11 mouse cellular contexts compared by ENCODE assay signal in the genomic region with DNA sequence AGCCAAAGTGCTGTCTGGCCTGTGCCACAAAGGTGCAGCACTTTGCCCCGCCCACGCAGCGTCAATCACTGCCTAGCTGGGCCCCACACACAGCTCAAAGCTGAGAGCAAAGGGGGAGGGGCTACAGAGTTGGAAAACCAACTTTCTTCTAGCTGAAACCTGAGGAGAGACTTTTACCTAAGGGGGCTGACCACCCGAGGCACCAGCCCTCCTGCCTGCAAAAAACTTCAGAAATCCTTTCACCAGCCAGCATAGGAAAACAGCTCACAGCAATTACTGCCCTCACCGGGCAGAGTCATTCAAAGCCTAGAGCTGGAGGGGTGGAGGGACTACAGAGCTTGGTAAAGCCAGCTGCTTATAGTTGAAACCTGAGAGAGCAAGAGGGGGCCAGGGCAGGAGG.
DNase-seq lines count a peak whose midpoint lies in the region; ATAC-seq and TF ChIP-seq lines count a peak whose summit lies in the region.
"Had no signal": no experiment of that assay in that cellular context is flagged by ENCODE, and none has a peak within 500 bp of the region (broad histone marks: within the 10 kb centered on the region; RNA-seq: fewer than 3 reads in every experiment).

No protein-coding gene starts in this region.

- DNase-seq in liver, adult 2 months (ENCODE audit: extremely low read depth, low read depth, low spot score): peak; percentile 31
- DNase-seq in liver, embryonic 11.5 days (ENCODE audit: low spot score): no peak
- peak; percentile 66 for DNase-seq in embryo, embryonic 10.5 days (ENCODE audit: low spot score)
- DNase-seq in forelimb bud, embryonic 11.5 days (ENCODE audit: low read depth, low spot score): peak; percentile 74
- no peak for DNase-seq in adrenal gland, adult (ENCODE audit: inconsistent age in 2 of 2, low spot score in 1 of 2)
- no peak for DNase-seq in cerebellum, postnatal 14 days
- DNase-seq in layer of hippocampus, adult 18-20 months (ENCODE audit: low spot score in 2 of 2): no peak
- DNase-seq: adrenal gland, postnatal 14 days; gastrocnemius, postnatal 14 days had no signal

- H3K79me2 ChIP-seq in liver, adult 2 months (ENCODE audit: control insufficient read depth, insufficient read depth, low read length): no peaks in the 10 kb centered on the region

- H3K4me3 ChIP-seq in liver, adult 2 months (ENCODE audit: insufficient read depth, low read depth, low read length): no peak overlapping the region
- no peak overlapping the region for H3K4me3 ChIP-seq in liver, embryonic 11.5 days (ENCODE audit: low read depth, low read length)
- H3K4me3 ChIP-seq in limb, embryonic 12.5 days (replicated peaks): no peak overlapping the region
- H3K4me3 ChIP-seq: hindbrain, embryonic 12.5 days had no signal

- H3K9me3 ChIP-seq in liver, embryonic 11.5 days (ENCODE audit: control insufficient read depth, low read length): no peaks in the 10 kb centered on the region
- no peaks in the 10 kb centered on the region for H3K9me3 ChIP-seq in limb, embryonic 12.5 days
- H3K9me3 ChIP-seq: hindbrain, embryonic 12.5 days had no signal

- no peak overlapping the region for H3K9ac ChIP-seq in liver, adult 2 months (ENCODE audit: low read depth, low read length)
- no peak overlapping the region for H3K9ac ChIP-seq in liver, embryonic 11.5 days (ENCODE audit: low read depth, low read length)
- H3K9ac ChIP-seq in limb, embryonic 12.5 days (replicated peaks): no peak overlapping the region
- H3K9ac ChIP-seq: hindbrain, embryonic 12.5 days had no signal

- H3K27ac ChIP-seq in liver, adult 2 months (replicated peaks; ENCODE audit: insufficient read depth, low read depth, low read length): no peak overlapping the region
- no peak overlapping the region for H3K27ac ChIP-seq in liver, embryonic 11.5 days (ENCODE audit: low read depth, low read length)
- peak overlapping the region; percentile 83 for H3K27ac ChIP-seq in limb, embryonic 12.5 days
- H3K27ac ChIP-seq: hindbrain, embryonic 12.5 days had no signal

- H3K4me1 ChIP-seq in liver, adult 2 months (ENCODE audit: control insufficient read depth, insufficient read depth, low read length): no peaks in the 10 kb centered on the region
- H3K4me1 ChIP-seq in liver, embryonic 11.5 days (replicated peaks; ENCODE audit: control insufficient read depth, insufficient read depth, low read length): no peaks in the 10 kb centered on the region
- no peaks in the 10 kb centered on the region for H3K4me1 ChIP-seq in limb, embryonic 12.5 days (replicated peaks)
- H3K4me1 ChIP-seq: hindbrain, embryonic 12.5 days had no signal

- H3K36me3 ChIP-seq in liver, adult 2 months (ENCODE audit: control insufficient read depth, insufficient read depth, low read length): no peaks in the 10 kb centered on the region
- H3K36me3 ChIP-seq in liver, embryonic 11.5 days (ENCODE audit: control insufficient read depth, insufficient read depth, low read length): no peaks in the 10 kb centered on the region
- H3K36me3 ChIP-seq in limb, embryonic 12.5 days: no peaks in the 10 kb centered on the region
- H3K36me3 ChIP-seq: hindbrain, embryonic 12.5 days had no signal

- no peak for TF ChIP-seq POLR2A in liver, adult 2 months (IDR thresholded peaks at IDR 0.05; ENCODE audit: extremely low read depth, insufficient read depth, low read length)

- no peak overlapping the region for H3K4me2 ChIP-seq in liver, embryonic 11.5 days
- no peak overlapping the region for H3K4me2 ChIP-seq in limb, embryonic 12.5 days
- H3K4me2 ChIP-seq: hindbrain, embryonic 12.5 days had no signal

- no peak for ATAC-seq in liver, embryonic 11.5 days (replicated peaks; ENCODE audit: low FRiP score)
- ATAC-seq in limb, embryonic 12.5 days (ENCODE audit: insufficient number of reproducible peaks, insufficient read depth, low FRiP score, low TSS enrichment, low read depth): peak; percentile 98

- no peaks in the 10 kb centered on the region for H3K27me3 ChIP-seq in liver, adult 2 months (ENCODE audit: control insufficient read depth, insufficient read depth, low read length)
- H3K27me3 ChIP-seq in liver, embryonic 11.5 days (replicated peaks; ENCODE audit: control insufficient read depth, insufficient read depth, low read length): no peaks in the 10 kb centered on the region
- H3K27me3 ChIP-seq in limb, embryonic 12.5 days: no peaks in the 10 kb centered on the region
- H3K27me3 ChIP-seq: hindbrain, embryonic 12.5 days had no signal

- no peak for TF ChIP-seq CTCF in liver, adult 2 months (IDR thresholded peaks at IDR 0.05; ENCODE audit: low read depth, low read length)

- WGBS in liver, adult 2 months: 37% methylated on average over 5 of the region's 5 CpGs
- WGBS in liver, embryonic 11.5 days: 62% methylated on average over 5 of the region's 5 CpGs
- WGBS in limb, embryonic 12.5 days: 34% methylated on average over 5 of the region's 5 CpGs

Comparison
In these comparisons a context has a peak if more than half of its experiments do, and no peak if none do; other contexts are left out.
1. DNase-seq: peak in liver, adult 2 months (single experiment), embryo, embryonic 10.5 days (single experiment) and forelimb bud, embryonic 11.5 days (single experiment); none in liver, embryonic 11.5 days (single experiment), adrenal gland, adult (0 of 2), cerebellum, postnatal 14 days (0 of 2) and layer of hippocampus, adult 18-20 months (0 of 2).